Mouse (Mus musculus) cortical plate, adult 2 months (tissue): Measurements from ENCODE around the gene Dgat2l6. TPM values are rescaled to one million over a fixed set of nuclear protein-coding genes. Genes with fewer than 3 reads are reported as not detected.

ENCODE experiments used
- H3K27ac ChIP-seq: fragments of 200-500 bp; 2 replicates; pipeline ENCODE4 v1.5.1; 2012; ENCODE audit warnings: low read length, control low read depth, inconsistent platforms; ENCODE audit not compliant: insufficient read depth
- H3K4me1 ChIP-seq: fragments of 200-500 bp; 2 replicates; pipeline ENCODE4 v1.6.1; 2011; ENCODE audit warnings: low read length; ENCODE audit not compliant: control insufficient read depth, insufficient read depth
- H3K4me3 ChIP-seq: fragments of 200-500 bp; 2 replicates; pipeline ENCODE4 v1.5.1; 2011; ENCODE audit warnings: mild to moderate bottlenecking, low read length, control low read depth; ENCODE audit not compliant: insufficient read depth
- CTCF ChIP-seq: fragments of 200-500 bp; IDR thresholded peaks from 2 replicates; pipeline ENCODE4 v1.5.1; 2011; ENCODE audit warnings: mild to moderate bottlenecking, control low read depth, low read length; ENCODE audit not compliant: insufficient read depth; ENCODE audit errors: extremely low read depth
- POLR2A ChIP-seq: fragments of 200-500 bp; IDR thresholded peaks from 2 replicates; pipeline ENCODE4 v1.6.1; 2011; ENCODE audit warnings: mild to moderate bottlenecking, low read length, control low read depth; ENCODE audit not compliant: insufficient read depth; ENCODE audit errors: extremely low read depth
- polyA plus RNA-seq: library from polyadenylated mRNA; depleted of rRNA; stranded (reverse); fragments of >200 nt; gene quantifications from 2 replicates; pipeline ENCODE4 v1.2.3, GENCODE M21; 2012; rRNA removed

Dgat2l6 gene
- polyA plus RNA-seq, 1 experiment: 0.52 TPM

GRCm38 (mm10) chrX:100517626-100518025 lies 7.0 kb upstream of the Dgat2l6 start:
- 0 out of 2 replicates have a peak overlapping the region, but pooled peaks have one; percentile 40 for H3K27ac ChIP-seq
- no peaks in the 10 kb centered on the region for H3K4me1 ChIP-seq
- no peak overlapping the region for H3K4me3 ChIP-seq
- TF ChIP-seq CTCF (peak; percentile 23; the same call in 1 of the 2 replicates), POLR2A (no peak)

- Histone ChIP-seq H3K4me3 (no peak overlapping the region), H3K4me1 (no peaks in the 10 kb centered on the region), H3K27ac (no peak overlapping the region)
- TF ChIP-seq CTCF (no peak), POLR2A (no peak)
Measured at GRCm38 (mm10) chrX:100518532-100518931, 6.1 kb upstream of the Dgat2l6 start.

DNA sequence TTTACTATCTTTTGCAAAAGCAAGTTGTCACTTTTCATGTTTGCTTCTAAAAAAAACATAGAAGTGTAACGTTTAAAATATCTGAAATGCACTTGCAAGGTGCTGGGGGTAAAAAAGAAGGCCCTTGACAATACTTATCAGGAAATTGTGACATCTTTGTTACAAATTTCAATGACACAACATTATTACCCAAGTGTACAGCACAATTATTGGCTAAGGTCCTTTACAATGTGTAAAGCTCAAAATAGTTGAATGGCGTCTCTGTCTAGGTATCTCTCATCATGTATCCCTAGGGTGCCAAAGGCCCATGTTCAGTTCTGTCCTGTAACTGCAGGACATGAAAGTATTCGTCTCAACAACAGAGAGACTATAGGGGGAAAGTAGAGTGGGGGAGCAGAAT lies 31.4 kb downstream of the Dgat2l6 start:
- TF ChIP-seq POLR2A (no peak), CTCF (no peak)
- Histone ChIP-seq H3K4me3 (no peak overlapping the region), H3K27ac (no peak overlapping the region), H3K4me1 (no peaks in the 10 kb centered on the region)

DNA sequence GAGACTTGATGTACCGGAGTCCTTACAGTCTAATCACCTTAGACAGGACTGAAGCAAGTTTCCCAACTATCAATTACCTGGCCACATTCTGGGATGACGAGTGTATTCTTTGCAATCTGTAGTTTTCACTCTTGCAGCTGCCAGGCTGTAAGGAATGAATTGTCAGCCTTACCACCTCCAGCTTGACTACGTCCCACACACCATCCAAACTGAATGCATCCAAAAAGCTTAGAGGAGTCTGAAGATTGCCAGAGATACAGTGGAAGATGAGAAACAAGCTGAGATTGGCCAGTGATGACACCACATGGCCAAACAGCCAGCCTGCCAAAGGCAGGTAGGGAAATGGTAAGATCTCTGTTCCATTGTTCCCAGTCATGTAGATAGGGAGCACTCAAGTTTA lies 41.1 kb downstream of the Dgat2l6 start:
- peaks cover 4% of the 10 kb centered on the region; the same call in 1 of the 2 replicates for H3K4me1 ChIP-seq
- no peak for TF ChIP-seq POLR2A
- no peak for TF ChIP-seq CTCF
- H3K4me3 ChIP-seq: no peak overlapping the region
- H3K27ac ChIP-seq: no peak overlapping the region

DNA sequence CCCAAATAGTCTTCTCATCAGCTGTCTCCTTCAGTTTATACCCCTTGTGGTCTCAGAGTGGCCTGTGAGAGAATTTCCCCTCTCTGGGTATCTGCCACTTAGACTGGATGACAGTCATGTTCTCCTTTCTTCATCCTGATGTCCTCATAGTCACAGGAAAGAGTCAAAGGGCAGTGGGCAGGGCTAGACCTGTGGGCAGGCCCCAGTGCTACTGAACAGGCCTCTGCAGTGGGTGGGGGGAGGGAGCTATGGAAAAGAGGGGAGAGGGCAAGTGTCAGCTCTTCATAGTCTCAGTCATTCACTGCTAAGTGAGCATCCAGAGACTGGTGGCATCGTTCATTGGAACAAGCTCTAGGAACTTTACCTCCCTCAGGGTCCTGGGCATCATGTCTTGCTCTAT lies 47.3 kb downstream of the Dgat2l6 start, which contains the start of gene Awat1:
Awat1 (plus strand) TSS at position 301 of the 400 bp plus-strand sequence.
- Histone ChIP-seq H3K4me3 (no peak within 1 kb of the TSS), H3K27ac (no peak within 1 kb of the TSS), H3K4me1 (no peaks in the 10 kb centered on the region)
- no peak for TF ChIP-seq POLR2A
- no peak for TF ChIP-seq CTCF

DNA sequence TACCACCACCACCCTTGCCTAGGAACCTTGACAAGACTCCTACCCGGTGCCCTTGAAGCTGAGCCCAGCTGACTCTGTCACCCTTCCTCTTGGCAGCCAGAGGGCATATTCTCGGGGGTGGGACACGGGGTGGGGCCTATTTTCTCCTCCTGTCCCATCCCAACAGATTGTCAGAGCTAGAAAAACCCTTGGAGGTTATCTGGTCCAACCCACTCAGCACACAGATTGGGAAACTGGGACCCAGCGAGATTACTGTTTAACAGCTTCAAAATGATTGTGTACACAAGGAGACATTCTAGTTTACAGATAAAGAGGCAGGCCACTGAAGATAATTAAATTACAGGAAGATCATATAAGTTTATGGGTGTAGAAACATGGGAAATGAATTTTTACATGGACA lies 70.2 kb downstream of the Dgat2l6 start, which contains the start of gene P2ry4:
P2ry4 (minus strand) TSS at position 79 of the 400 bp plus-strand sequence.
- Histone ChIP-seq H3K4me1 (no peaks in the 10 kb centered on the region; the same call in 1 of the 2 replicates), H3K27ac (no peak within 1 kb of the TSS), H3K4me3 (no peak within 1 kb of the TSS)
- TF ChIP-seq POLR2A (no peak), CTCF (no peak)

Other genes starting within 250 kb of the Dgat2l6 start
- gene Otud6a, start 95.8 kb upstream of the Dgat2l6 start, polyA plus RNA-seq: not detected in 2 replicates
- gene Awat2, start 82.1 kb upstream of the Dgat2l6 start, polyA plus RNA-seq: 0.17 and 0.31 TPM in 2 replicates
- 42.9 and 46.0 TPM in 2 replicates for gene Igbp1, start 30.5 kb upstream of the Dgat2l6 start, polyA plus RNA-seq
- not detected in 2 replicates for gene Awat1, start 47.4 kb downstream of the Dgat2l6 start, polyA plus RNA-seq
- gene P2ry4, start 70.0 kb downstream of the Dgat2l6 start, polyA plus RNA-seq: 0.04 TPM in 1 of 2 replicates, not detected in the other
- 4.3 and 4.8 TPM in 2 replicates for gene Arr3, start 80.7 kb downstream of the Dgat2l6 start, polyA plus RNA-seq
- 1.2 and 1.3 TPM in 2 replicates for gene Kif4, start 100.9 kb downstream of the Dgat2l6 start, polyA plus RNA-seq
- 49.3 and 55.7 TPM in 2 replicates for gene Pdzd11, start 101.7 kb downstream of the Dgat2l6 start, polyA plus RNA-seq
- 11.8 and 14.4 TPM in 2 replicates for gene Gdpd2, start 205.0 kb downstream of the Dgat2l6 start, polyA plus RNA-seq
- gene Dlg3, start 242.9 kb downstream of the Dgat2l6 start, polyA plus RNA-seq: 86.4 and 94.7 TPM in 2 replicates